Mouse (Mus musculus): ENCODE data around the gene Ccdc177. TPM values are rescaled to one million over a fixed set of nuclear protein-coding genes. Genes with fewer than 3 reads are reported as not detected.

Gene Ccdc177
- polyA plus RNA-seq, 1 experiment, result 4.9 TPM

DNA sequence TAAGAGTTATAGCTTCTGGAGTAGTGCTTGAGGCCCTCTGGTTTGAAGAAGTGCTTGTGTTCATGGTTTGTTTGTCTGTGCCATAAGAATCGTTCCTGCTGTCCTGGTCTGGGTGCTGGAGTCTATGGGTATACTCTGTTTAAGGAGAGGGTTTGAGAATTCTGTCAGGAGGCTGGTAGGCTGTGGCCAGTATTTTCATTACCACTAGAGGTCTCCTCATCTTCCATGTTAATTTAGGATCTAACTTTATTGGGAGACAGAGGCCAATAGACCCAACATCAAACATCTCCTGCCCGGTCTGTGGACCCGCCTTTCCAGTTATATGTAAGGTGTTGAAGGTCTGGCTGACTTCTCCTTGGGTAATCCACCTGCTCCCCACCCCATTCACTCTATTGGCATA is 22.4 kb upstream of the Ccdc177 start:
- H3K4me3 ChIP-seq (replicated peaks; ENCODE audit: insufficient read depth, low read depth, low read length), result no peak overlapping the region
- no peaks in the 10 kb centered on the region for H3K27me3 ChIP-seq (ENCODE audit: control insufficient read depth, insufficient read depth, low read length)
- 74% methylated on average over 3 of the region's 3 CpGs for WGBS
- peaks cover 24% of the 10 kb centered on the region for H3K4me1 ChIP-seq (ENCODE audit: control insufficient read depth, insufficient read depth, low read length)
- H3K27ac ChIP-seq (ENCODE audit: insufficient read depth, low read length), result peak overlapping the region; percentile 73; the same call in 1 of the 2 replicates
- DNase-seq, result peak; percentile 29 to 43
- peak; percentile 16; the same call in 1 of the 2 replicates for TF ChIP-seq CTCF (IDR thresholded peaks at IDR 0.05; ENCODE audit: borderline replicate concordance, insufficient read depth, low read depth, low read length)
- no peak for TF ChIP-seq POLR2A (IDR thresholded peaks at IDR 0.05; ENCODE audit: borderline replicate concordance, insufficient read depth, low read length)

DNA sequence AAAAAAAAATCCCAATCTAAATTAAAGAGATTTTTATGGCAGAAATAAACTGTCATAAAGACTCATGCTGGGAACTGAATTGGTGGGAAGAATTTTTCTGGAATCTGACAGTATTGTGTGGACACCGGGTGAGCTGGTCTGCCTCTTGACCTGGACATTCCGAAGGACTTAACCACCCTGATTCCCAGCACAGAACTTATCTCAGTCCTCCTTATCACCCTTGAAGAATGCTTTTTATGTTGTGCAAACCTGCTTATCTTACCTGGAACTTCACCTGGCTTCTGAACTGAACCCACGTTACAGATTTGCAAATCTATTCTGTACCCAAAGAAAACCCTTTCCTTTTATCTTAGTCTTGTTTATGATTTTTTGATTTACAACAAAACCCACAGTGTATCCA is 21.7 kb upstream of the Ccdc177 start:
- 77% methylated on average over 3 of the region's 3 CpGs for WGBS
- no peak for DNase-seq
- Histone ChIP-seq H3K4me1 (ENCODE audit: control insufficient read depth, insufficient read depth, low read length) (peaks cover 18% of the 10 kb centered on the region), H3K4me3 (replicated peaks; ENCODE audit: insufficient read depth, low read depth, low read length) (no peak overlapping the region), H3K27ac (ENCODE audit: insufficient read depth, low read length) (no peak overlapping the region), H3K27me3 (ENCODE audit: control insufficient read depth, insufficient read depth, low read length) (no peaks in the 10 kb centered on the region)
- TF ChIP-seq POLR2A (IDR thresholded peaks at IDR 0.05; ENCODE audit: borderline replicate concordance, insufficient read depth, low read length), result no peak
- TF ChIP-seq CTCF (IDR thresholded peaks at IDR 0.05; ENCODE audit: borderline replicate concordance, insufficient read depth, low read depth, low read length), result no peak

DNA sequence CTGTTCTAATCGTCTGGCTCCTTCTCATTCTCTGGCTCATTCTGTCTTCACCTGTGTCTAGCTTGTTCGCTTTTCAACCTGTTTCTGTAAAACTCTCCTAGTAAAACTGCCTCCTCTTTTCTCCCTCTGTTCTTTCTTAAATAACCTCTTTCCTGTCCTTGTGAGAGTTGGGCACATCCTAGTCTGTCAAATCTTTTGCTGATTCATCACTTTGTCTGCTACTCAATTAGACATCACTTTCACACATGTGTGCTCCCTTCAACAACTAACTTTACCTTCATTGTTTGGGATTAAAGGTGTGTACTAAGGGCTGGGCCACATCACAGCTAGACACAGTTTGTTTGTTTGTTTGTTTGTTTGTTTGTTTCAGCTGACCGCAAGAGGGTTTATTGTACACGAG is 19.3 kb upstream of the Ccdc177 start:
- Histone ChIP-seq H3K27me3 (ENCODE audit: control insufficient read depth, insufficient read depth, low read length) (no peaks in the 10 kb centered on the region), H3K27ac (ENCODE audit: insufficient read depth, low read length) (no peak overlapping the region), H3K4me1 (ENCODE audit: control insufficient read depth, insufficient read depth, low read length) (peaks cover 9% of the 10 kb centered on the region), H3K4me3 (replicated peaks; ENCODE audit: insufficient read depth, low read depth, low read length) (no peak overlapping the region)
- no peak for DNase-seq
- 53% methylated on average over 4 of the region's 4 CpGs for WGBS
- TF ChIP-seq CTCF (IDR thresholded peaks at IDR 0.05; ENCODE audit: borderline replicate concordance, insufficient read depth, low read depth, low read length) (no peak), POLR2A (IDR thresholded peaks at IDR 0.05; ENCODE audit: borderline replicate concordance, insufficient read depth, low read length) (no peak)

- Histone ChIP-seq H3K27me3 (ENCODE audit: control insufficient read depth, insufficient read depth, low read length) (no peaks in the 10 kb centered on the region), H3K27ac (ENCODE audit: insufficient read depth, low read length) (no peak overlapping the region), H3K4me3 (replicated peaks; ENCODE audit: insufficient read depth, low read depth, low read length) (no peak overlapping the region), H3K4me1 (ENCODE audit: control insufficient read depth, insufficient read depth, low read length) (peaks cover 4% of the 10 kb centered on the region; the same call in 1 of the 2 replicates)
- no peak for TF ChIP-seq CTCF (IDR thresholded peaks at IDR 0.05; ENCODE audit: borderline replicate concordance, insufficient read depth, low read depth, low read length)
- no peak for TF ChIP-seq POLR2A (IDR thresholded peaks at IDR 0.05; ENCODE audit: borderline replicate concordance, insufficient read depth, low read length)
- WGBS, result 91% methylated on average over 16 of the region's 16 CpGs
- no peak for DNase-seq
These were observed 17.9 kb upstream of the Ccdc177 start for GRCm38 (mm10) chr12:80778188-80778936.

DNA sequence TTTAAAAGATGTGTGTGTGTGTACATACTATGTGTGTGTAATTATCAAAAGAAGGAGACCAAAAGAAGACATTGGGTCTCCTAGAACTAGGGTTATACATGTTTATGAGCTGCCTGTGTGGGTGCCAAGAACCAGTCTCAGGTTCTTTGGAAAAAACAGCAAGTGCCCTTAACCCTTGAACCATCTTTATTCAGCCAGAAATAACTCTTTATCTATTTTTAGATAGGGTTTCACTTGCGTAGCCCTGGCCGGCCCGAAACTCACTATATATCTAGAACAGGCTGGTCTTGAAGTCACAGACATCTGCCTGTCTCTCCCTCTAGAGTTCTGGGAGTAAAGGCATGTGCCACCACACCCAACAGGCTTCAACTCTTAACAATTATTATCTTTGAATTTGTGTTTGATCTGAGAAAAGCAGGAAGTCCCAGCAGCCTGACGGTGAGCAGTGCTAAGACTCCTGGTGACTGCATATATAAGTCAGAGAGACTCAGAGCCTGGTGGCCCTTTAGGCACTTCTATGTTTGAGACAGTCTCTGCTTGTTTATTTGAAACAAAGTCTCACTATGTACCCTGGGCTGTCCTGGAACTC is 15.7 kb upstream of the Ccdc177 start:
- no peak for DNase-seq
- H3K27ac ChIP-seq (ENCODE audit: insufficient read depth, low read length), result no peak overlapping the region
- TF ChIP-seq POLR2A (IDR thresholded peaks at IDR 0.05; ENCODE audit: borderline replicate concordance, insufficient read depth, low read length), result no peak
- no peak for TF ChIP-seq CTCF (IDR thresholded peaks at IDR 0.05; ENCODE audit: borderline replicate concordance, insufficient read depth, low read depth, low read length)
- no peaks in the 10 kb centered on the region for H3K27me3 ChIP-seq (ENCODE audit: control insufficient read depth, insufficient read depth, low read length)
- no peaks in the 10 kb centered on the region for H3K4me1 ChIP-seq (ENCODE audit: control insufficient read depth, insufficient read depth, low read length)
- WGBS, result 90% methylated on average over 4 of the region's 4 CpGs
- no peak overlapping the region for H3K4me3 ChIP-seq (replicated peaks; ENCODE audit: insufficient read depth, low read depth, low read length)

DNA sequence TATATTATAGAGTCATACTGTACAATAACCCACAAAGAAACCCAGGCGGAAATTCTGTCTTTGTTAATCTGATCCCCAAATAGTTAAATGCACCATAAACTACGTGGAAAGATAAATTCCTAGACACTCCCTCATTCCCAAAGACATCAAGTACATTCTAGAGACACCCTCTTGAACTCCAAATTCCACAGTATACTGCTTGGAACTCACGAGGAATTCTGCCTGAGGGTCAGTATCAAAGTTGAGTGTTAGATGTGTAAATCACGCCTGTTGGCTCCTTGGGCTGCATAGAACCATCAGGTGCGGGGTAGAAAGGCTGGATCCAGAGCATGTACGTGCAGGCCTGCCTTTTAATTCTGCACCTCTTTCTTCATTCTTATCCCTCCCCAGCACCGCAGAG is 14.3 kb upstream of the Ccdc177 start:
- H3K27ac ChIP-seq (ENCODE audit: insufficient read depth, low read length), result no peak overlapping the region
- DNase-seq, result no peak
- H3K4me1 ChIP-seq (ENCODE audit: control insufficient read depth, insufficient read depth, low read length), result no peaks in the 10 kb centered on the region
- TF ChIP-seq CTCF (IDR thresholded peaks at IDR 0.05; ENCODE audit: borderline replicate concordance, insufficient read depth, low read depth, low read length), result no peak
- no peak for TF ChIP-seq POLR2A (IDR thresholded peaks at IDR 0.05; ENCODE audit: borderline replicate concordance, insufficient read depth, low read length)
- no peak overlapping the region for H3K4me3 ChIP-seq (replicated peaks; ENCODE audit: insufficient read depth, low read depth, low read length)
- no peaks in the 10 kb centered on the region for H3K27me3 ChIP-seq (ENCODE audit: control insufficient read depth, insufficient read depth, low read length)
- 80% methylated on average over 7 of the region's 7 CpGs for WGBS

DNA sequence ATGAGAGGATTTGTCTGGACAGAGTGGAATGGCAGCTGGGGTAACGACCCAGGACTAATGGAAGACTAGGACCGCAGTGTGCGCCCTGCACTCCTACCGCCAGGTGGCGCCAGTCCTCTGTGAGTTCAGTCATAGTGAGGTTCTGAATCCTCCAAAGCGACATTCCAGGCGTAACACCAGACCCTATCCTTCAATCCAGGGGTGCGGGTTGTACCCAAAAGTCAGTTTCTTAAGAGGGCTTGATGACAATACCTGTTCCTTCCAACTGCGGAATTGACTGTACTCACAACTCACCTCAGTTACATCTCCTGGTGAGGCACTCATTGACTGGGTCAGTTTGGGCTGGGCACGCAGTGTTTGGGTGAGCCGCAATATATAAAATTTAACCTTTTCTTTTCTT is 9.2 kb upstream of the Ccdc177 start:
- no peak overlapping the region for H3K27ac ChIP-seq (ENCODE audit: insufficient read depth, low read length)
- DNase-seq, result peak; percentile 75 to 86
- no peaks in the 10 kb centered on the region for H3K27me3 ChIP-seq (ENCODE audit: control insufficient read depth, insufficient read depth, low read length)
- H3K4me3 ChIP-seq (replicated peaks; ENCODE audit: insufficient read depth, low read depth, low read length), result peak overlapping the region; percentile 17
- TF ChIP-seq POLR2A (IDR thresholded peaks at IDR 0.05; ENCODE audit: borderline replicate concordance, insufficient read depth, low read length), result no peak
- TF ChIP-seq CTCF (IDR thresholded peaks at IDR 0.05; ENCODE audit: borderline replicate concordance, insufficient read depth, low read depth, low read length), result peak; percentile 99
- WGBS, result 14% methylated on average over 11 of the region's 11 CpGs
- H3K4me1 ChIP-seq (ENCODE audit: control insufficient read depth, insufficient read depth, low read length), result no peaks in the 10 kb centered on the region

DNA sequence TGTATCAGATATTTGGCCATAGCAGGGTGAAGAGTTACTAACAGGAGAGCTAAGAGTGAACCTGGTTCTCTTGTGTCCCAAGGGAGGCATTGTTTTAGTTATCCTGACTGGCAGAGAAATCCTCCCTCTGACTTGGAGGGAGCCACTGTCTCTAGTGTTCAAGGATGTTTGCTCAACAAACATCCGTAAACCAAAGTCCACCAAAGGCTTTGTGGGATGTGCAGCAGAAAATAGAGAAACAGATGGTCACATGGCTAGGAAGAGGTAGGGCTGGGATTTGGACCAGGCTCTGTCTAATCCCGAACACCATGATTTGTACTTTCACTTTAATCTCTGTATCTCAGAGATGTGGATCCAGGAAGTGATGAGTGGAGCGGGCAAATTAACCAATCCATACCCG is 3.6 kb upstream of the Ccdc177 start:
- 73% methylated on average over 4 of the region's 4 CpGs for WGBS
- Histone ChIP-seq H3K27ac (ENCODE audit: insufficient read depth, low read length) (no peak overlapping the region), H3K4me3 (replicated peaks; ENCODE audit: insufficient read depth, low read depth, low read length) (no peak overlapping the region), H3K4me1 (ENCODE audit: control insufficient read depth, insufficient read depth, low read length) (no peaks in the 10 kb centered on the region; the same call in 1 of the 2 replicates), H3K27me3 (ENCODE audit: control insufficient read depth, insufficient read depth, low read length) (no peaks in the 10 kb centered on the region)
- no peak for DNase-seq
- no peak for TF ChIP-seq CTCF (IDR thresholded peaks at IDR 0.05; ENCODE audit: borderline replicate concordance, insufficient read depth, low read depth, low read length)
- TF ChIP-seq POLR2A (IDR thresholded peaks at IDR 0.05; ENCODE audit: borderline replicate concordance, insufficient read depth, low read length), result no peak
